In genomic region chr11:57654977-57655397, GRCm38 (mm10) we compare ENCODE assay signal across 11 mouse cellular contexts. TPM values are rescaled to one million over a fixed set of nuclear protein-coding genes. Genes with fewer than 3 reads are reported as not detected.
DNase-seq lines count a peak whose midpoint lies in the region; ATAC-seq and TF ChIP-seq lines count a peak whose summit lies in the region.
"Had no signal": no experiment of that assay in that cellular context is flagged by ENCODE, and none has a peak within 500 bp of the region (broad histone marks: within the 10 kb centered on the region; RNA-seq: fewer than 3 reads in every experiment).

No protein-coding gene starts in this region.

- H3K27me3 ChIP-seq in heart, embryonic 11.5 days (ENCODE audit: control insufficient read depth, insufficient read depth, low read length), result no peaks in the 10 kb centered on the region; the same call in 1 of the 2 replicates
- H3K27me3 ChIP-seq in liver, embryonic 11.5 days (replicated peaks; ENCODE audit: control insufficient read depth, insufficient read depth, low read length), result no peaks in the 10 kb centered on the region
- H3K27me3 ChIP-seq in stomach, postnatal 0 days (ENCODE audit: control insufficient read depth, insufficient read depth, low read length), result no peaks in the 10 kb centered on the region
- H3K27me3 ChIP-seq: hindbrain, embryonic 15.5 days; limb, embryonic 13.5 days; neural tube, embryonic 12.5 days had no signal

- ATAC-seq in heart, embryonic 11.5 days (replicated peaks; ENCODE audit: insufficient number of reproducible peaks, low FRiP score, low TSS enrichment), result peak; percentile 81
- peak; percentile 93 for ATAC-seq in liver, embryonic 11.5 days (replicated peaks; ENCODE audit: low FRiP score)
- no peak for ATAC-seq in stomach, postnatal 0 days (ENCODE audit: low FRiP score, low TSS enrichment)

- H3K4me3 ChIP-seq in heart, embryonic 11.5 days (ENCODE audit: low read depth, low read length), result no peak overlapping the region
- H3K4me3 ChIP-seq in liver, embryonic 11.5 days (ENCODE audit: low read depth, low read length), result no peak overlapping the region
- H3K4me3 ChIP-seq in stomach, postnatal 0 days (ENCODE audit: low read depth, low read length), result no peak overlapping the region
- H3K4me3 ChIP-seq: hindbrain, embryonic 15.5 days; limb, embryonic 13.5 days; neural tube, embryonic 12.5 days had no signal

- TF ChIP-seq CTCF in stomach, postnatal 0 days (IDR thresholded peaks at IDR 0.05; ENCODE audit: low read depth), result no peak

- peak overlapping the region; percentile 76 for H3K27ac ChIP-seq in heart, embryonic 11.5 days (ENCODE audit: low read depth, low read length)
- peak overlapping the region; percentile 88 for H3K27ac ChIP-seq in liver, embryonic 11.5 days (ENCODE audit: low read depth, low read length)
- no peak overlapping the region for H3K27ac ChIP-seq in stomach, postnatal 0 days (replicated peaks)
- H3K27ac ChIP-seq: hindbrain, embryonic 15.5 days; limb, embryonic 13.5 days; neural tube, embryonic 12.5 days had no signal

- H3K4me2 ChIP-seq in heart, embryonic 11.5 days, result no peak overlapping the region
- peak overlapping the region; percentile 57 for H3K4me2 ChIP-seq in liver, embryonic 11.5 days
- H3K4me2 ChIP-seq in stomach, postnatal 0 days (replicated peaks; ENCODE audit: low read depth), result no peak overlapping the region
- H3K4me2 ChIP-seq: hindbrain, embryonic 15.5 days; limb, embryonic 13.5 days; neural tube, embryonic 12.5 days had no signal

- TF ChIP-seq EP300 in stomach, postnatal 0 days (optimal IDR thresholded peaks at IDR 0.05), result no peak

- H3K9me3 ChIP-seq in heart, embryonic 11.5 days (replicated peaks; ENCODE audit: control insufficient read depth, low read length), result no peaks in the 10 kb centered on the region
- no peaks in the 10 kb centered on the region for H3K9me3 ChIP-seq in liver, embryonic 11.5 days (ENCODE audit: control insufficient read depth, low read length)
- no peaks in the 10 kb centered on the region for H3K9me3 ChIP-seq in stomach, postnatal 0 days (ENCODE audit: control insufficient read depth, low read length)
- H3K9me3 ChIP-seq: hindbrain, embryonic 15.5 days; limb, embryonic 13.5 days; neural tube, embryonic 12.5 days had no signal

- DNase-seq in heart, adult 9 months (ENCODE audit: low spot score in 2 of 2), result no peak
- peak; percentile 51 to 71 for DNase-seq in spleen, postnatal 10 days (ENCODE audit: low spot score in 2 of 2)
- DNase-seq in spleen, adult 18-20 months, result no peak
- DNase-seq in liver, embryonic 11.5 days (ENCODE audit: low spot score), result no peak
- DNase-seq in stomach, postnatal 0 days (ENCODE audit: low spot score), result peak; percentile 33
- no peak for DNase-seq in right cerebral cortex, postnatal 14 days
- no peak for DNase-seq in layer of hippocampus, postnatal 36 days

- 39% methylated on average over 5 of the region's 5 CpGs for WGBS in heart, embryonic 11.5 days (ENCODE audit: insufficient replicate concordance)
- 23% methylated on average over 5 of the region's 5 CpGs for WGBS in liver, embryonic 11.5 days
- 48% methylated on average over 5 of the region's 5 CpGs for WGBS in stomach, postnatal 0 days

- peaks cover 65% of the 10 kb centered on the region for H3K4me1 ChIP-seq in heart, embryonic 11.5 days (ENCODE audit: control insufficient read depth, insufficient read depth, low read length)
- H3K4me1 ChIP-seq in liver, embryonic 11.5 days (replicated peaks; ENCODE audit: control insufficient read depth, insufficient read depth, low read length), result peaks cover 80% of the 10 kb centered on the region
- H3K4me1 ChIP-seq in stomach, postnatal 0 days (replicated peaks; ENCODE audit: control insufficient read depth, insufficient read depth), result 0 out of 2 replicates have a peak, but pooled peaks cover 3% of the 10 kb centered on the region

- no peak overlapping the region for H3K9ac ChIP-seq in heart, embryonic 11.5 days (ENCODE audit: low read depth, low read length)
- peak overlapping the region; percentile 30 for H3K9ac ChIP-seq in liver, embryonic 11.5 days (ENCODE audit: low read depth, low read length)
- H3K9ac ChIP-seq in stomach, postnatal 0 days (ENCODE audit: low read length), result no peak overlapping the region
- H3K9ac ChIP-seq: hindbrain, embryonic 15.5 days; limb, embryonic 13.5 days; neural tube, embryonic 12.5 days had no signal

- no peaks in the 10 kb centered on the region for H3K36me3 ChIP-seq in heart, embryonic 11.5 days (ENCODE audit: control insufficient read depth, insufficient read depth, low read length)
- H3K36me3 ChIP-seq in liver, embryonic 11.5 days (ENCODE audit: control insufficient read depth, insufficient read depth, low read length), result no peaks in the 10 kb centered on the region
- H3K36me3 ChIP-seq in stomach, postnatal 0 days (ENCODE audit: control insufficient read depth, insufficient read depth, low read length), result no peaks in the 10 kb centered on the region
- H3K36me3 ChIP-seq: hindbrain, embryonic 15.5 days; limb, embryonic 13.5 days; neural tube, embryonic 12.5 days had no signal

RNA-seq across cellular contexts. Expression of gene Galnt10, which starts 9.7 kb away (rescaled TPM):
- polyA plus RNA-seq in heart, embryonic 11.5 days (2014; fragmentation: Nextera tagmentation; extraction: Ambion mirVana), result 7.1 and 10.6 TPM in 2 replicates
- 17.5 and 19.8 TPM in 2 replicates for polyA plus RNA-seq in liver, embryonic 11.5 days (2014; fragmentation: Nextera tagmentation; extraction: Ambion mirVana)
- 8.8 and 9.6 TPM in 2 replicates for polyA plus RNA-seq in stomach, postnatal 0 days (2015; fragmentation: Nextera tagmentation; extraction: Ambion mirVana)
- total RNA-seq in layer of hippocampus, postnatal 36 days (2021), result 1 to 10 TPM; 6.9 to 7.3 TPM

Comparison
In these comparisons a context has a peak if more than half of its experiments do, and no peak if none do; other contexts are left out.
1. DNase-seq: peak in spleen, postnatal 10 days (2 of 2) and stomach, postnatal 0 days (single experiment); none in heart, adult 9 months (0 of 2), spleen, adult 18-20 months (0 of 2), liver, embryonic 11.5 days (single experiment), right cerebral cortex, postnatal 14 days (single experiment) and layer of hippocampus, postnatal 36 days (0 of 2).